Mouse (Mus musculus): ENCODE measurements around the gene Adamtsl5. TPM values are rescaled to one million over a fixed set of nuclear protein-coding genes. Genes with fewer than 3 reads are reported as not detected.

The Adamtsl5 gene
- polyA plus RNA-seq, 1 experiment from 2014 or later, result 0.65 TPM

- Histone ChIP-seq H3K9me3 (peaks cover 6% of the 10 kb centered on the region; the same call in 1 of the 2 replicates), H3K27me3 (replicated peaks; ENCODE audit: low read depth, poor library complexity, severe bottlenecking) (peaks cover 64% of the 10 kb centered on the region), H3K27ac (replicated peaks) (no peak overlapping the region), H3K4me3 (no peak overlapping the region), H3K4me1 (peaks cover 24% of the 10 kb centered on the region), H3K36me3 (replicated peaks) (no peaks in the 10 kb centered on the region)
- WGBS, result 91% methylated on average over 6 of the region's 6 CpGs
- no peak for DNase-seq (ENCODE audit: low spot score)
These were observed 20.2 kb upstream of the Adamtsl5 start for GRCm38 (mm10) chr10:80368392-80368791.

GRCm38 (mm10) chr10:80367954-80368353, 19.7 kb upstream of the Adamtsl5 start:
- no peak overlapping the region for H3K27ac ChIP-seq (replicated peaks)
- H3K9me3 ChIP-seq, result peaks cover 6% of the 10 kb centered on the region; the same call in 1 of the 2 replicates
- H3K4me3 ChIP-seq, result no peak overlapping the region
- peaks cover 24% of the 10 kb centered on the region for H3K4me1 ChIP-seq
- DNase-seq (ENCODE audit: low spot score), result no peak
- peaks cover 64% of the 10 kb centered on the region for H3K27me3 ChIP-seq (replicated peaks; ENCODE audit: low read depth, poor library complexity, severe bottlenecking)
- 74% methylated on average over 5 of the region's 5 CpGs for WGBS
- no peaks in the 10 kb centered on the region for H3K36me3 ChIP-seq (replicated peaks)

- Histone ChIP-seq H3K27ac (replicated peaks) (no peak overlapping the region), H3K9me3 (peaks cover 6% of the 10 kb centered on the region; the same call in 1 of the 2 replicates), H3K27me3 (replicated peaks; ENCODE audit: low read depth, poor library complexity, severe bottlenecking) (peaks cover 77% of the 10 kb centered on the region), H3K4me1 (peaks cover 7% of the 10 kb centered on the region), H3K36me3 (replicated peaks) (no peaks in the 10 kb centered on the region), H3K4me3 (no peak overlapping the region)
- DNase-seq (ENCODE audit: low spot score), result no peak
- WGBS, result 64% methylated on average over 6 of the region's 6 CpGs
These were observed 17.5 kb upstream of the Adamtsl5 start for GRCm38 (mm10) chr10:80365736-80366135.

GRCm38 (mm10) chr10:80363734-80364133, 15.5 kb upstream of the Adamtsl5 start:
- 48% methylated on average over 6 of the region's 6 CpGs for WGBS
- no peak overlapping the region; the same call in 1 of the 2 replicates for H3K4me3 ChIP-seq
- no peaks in the 10 kb centered on the region for H3K36me3 ChIP-seq (replicated peaks)
- peaks cover 5% of the 10 kb centered on the region; the same call in 1 of the 2 replicates for H3K9me3 ChIP-seq
- H3K4me1 ChIP-seq, result peaks cover 7% of the 10 kb centered on the region
- H3K27ac ChIP-seq (replicated peaks), result no peak overlapping the region
- H3K27me3 ChIP-seq (replicated peaks; ENCODE audit: low read depth, poor library complexity, severe bottlenecking), result peaks cover 95% of the 10 kb centered on the region
- no peak for DNase-seq (ENCODE audit: low spot score)

GRCm38 (mm10) chr10:80357994-80358639, 9.9 kb upstream of the Adamtsl5 start:
- peaks cover 100% of the 10 kb centered on the region for H3K27me3 ChIP-seq (replicated peaks; ENCODE audit: low read depth, poor library complexity, severe bottlenecking)
- H3K36me3 ChIP-seq (replicated peaks), result no peaks in the 10 kb centered on the region
- peak overlapping the region; percentile 45 for H3K4me3 ChIP-seq
- H3K9me3 ChIP-seq, result no peaks in the 10 kb centered on the region; the same call in 1 of the 2 replicates
- WGBS, result 7% methylated on average over 31 of the region's 31 CpGs
- no peak overlapping the region for H3K27ac ChIP-seq (replicated peaks)
- H3K4me1 ChIP-seq, result peaks cover 28% of the 10 kb centered on the region
- DNase-seq (ENCODE audit: low spot score), result peak; percentile 59

- no peak for DNase-seq (ENCODE audit: low spot score)
- H3K4me3 ChIP-seq, result peak overlapping the region; percentile 45
- no peak overlapping the region for H3K27ac ChIP-seq (replicated peaks)
- H3K4me1 ChIP-seq, result peaks cover 28% of the 10 kb centered on the region
- peaks cover 100% of the 10 kb centered on the region for H3K27me3 ChIP-seq (replicated peaks; ENCODE audit: low read depth, poor library complexity, severe bottlenecking)
- H3K36me3 ChIP-seq (replicated peaks), result no peaks in the 10 kb centered on the region
- 41% methylated on average over 7 of the region's 7 CpGs for WGBS
- no peaks in the 10 kb centered on the region; the same call in 1 of the 2 replicates for H3K9me3 ChIP-seq
These were observed 9.1 kb upstream of the Adamtsl5 start for GRCm38 (mm10) chr10:80357336-80357735.

- Histone ChIP-seq H3K27me3 (replicated peaks; ENCODE audit: low read depth, poor library complexity, severe bottlenecking) (peaks cover 100% of the 10 kb centered on the region), H3K4me1 (peaks cover 28% of the 10 kb centered on the region), H3K4me3 (peak overlapping the region; percentile 51), H3K27ac (replicated peaks) (no peak overlapping the region), H3K9me3 (no peaks in the 10 kb centered on the region), H3K36me3 (replicated peaks) (no peaks in the 10 kb centered on the region)
- 2% methylated on average over 34 of the region's 34 CpGs for WGBS
- no peak for DNase-seq (ENCODE audit: low spot score)
These were observed 8.5 kb upstream of the Adamtsl5 start for GRCm38 (mm10) chr10:80356737-80357136.

- no peak within 1 kb of the TSS for H3K27ac ChIP-seq (replicated peaks)
- H3K4me1 ChIP-seq, result peaks cover 28% of the 10 kb centered on the region
- DNase-seq (ENCODE audit: low spot score), result peak; percentile 51
- under 1% methylated on average over 53 of the region's 53 CpGs for WGBS
- no peaks in the 10 kb centered on the region for H3K36me3 ChIP-seq (replicated peaks)
- no peaks in the 10 kb centered on the region for H3K9me3 ChIP-seq
- H3K27me3 ChIP-seq (replicated peaks; ENCODE audit: low read depth, poor library complexity, severe bottlenecking), result peaks cover 100% of the 10 kb centered on the region
- peak within 1 kb of the TSS; percentile 51 for H3K4me3 ChIP-seq
These were observed 7.9 kb upstream of the Adamtsl5 start, which contains the start of gene Plk5 for GRCm38 (mm10) chr10:80356001-80356682. Gene Plk5 (plus strand): TSS chr10:80356459.

- peaks cover 100% of the 10 kb centered on the region for H3K27me3 ChIP-seq (replicated peaks; ENCODE audit: low read depth, poor library complexity, severe bottlenecking)
- 0 out of 2 replicates have a peak overlapping the region, but pooled peaks have one; percentile 51 for H3K4me3 ChIP-seq
- H3K9me3 ChIP-seq, result no peaks in the 10 kb centered on the region
- no peak for DNase-seq (ENCODE audit: low spot score)
- no peak overlapping the region for H3K27ac ChIP-seq (replicated peaks)
- peaks cover 30% of the 10 kb centered on the region for H3K4me1 ChIP-seq
- WGBS, result 7% methylated on average over 9 of the region's 9 CpGs
- H3K36me3 ChIP-seq (replicated peaks), result no peaks in the 10 kb centered on the region
These were observed 7.2 kb upstream of the Adamtsl5 start for GRCm38 (mm10) chr10:80355431-80355830.

- Histone ChIP-seq H3K27ac (replicated peaks) (no peak overlapping the region), H3K9me3 (no peaks in the 10 kb centered on the region), H3K4me1 (peaks cover 44% of the 10 kb centered on the region), H3K36me3 (replicated peaks) (no peaks in the 10 kb centered on the region), H3K4me3 (no peak overlapping the region), H3K27me3 (replicated peaks; ENCODE audit: low read depth, poor library complexity, severe bottlenecking) (peaks cover 100% of the 10 kb centered on the region)
- WGBS, result 68% methylated on average over 8 of the region's 8 CpGs
- no peak for DNase-seq (ENCODE audit: low spot score)
These were observed 4.5 kb upstream of the Adamtsl5 start for GRCm38 (mm10) chr10:80352727-80353126.

GRCm38 (mm10) chr10:80351896-80352295, 3.7 kb upstream of the Adamtsl5 start:
- WGBS, result 26% methylated on average over 11 of the region's 11 CpGs

GRCm38 (mm10) chr10:80350292-80350691, 2.1 kb upstream of the Adamtsl5 start:
- Histone ChIP-seq H3K36me3 (replicated peaks) (no peaks in the 10 kb centered on the region), H3K4me3 (peak overlapping the region; percentile 19; the same call in 1 of the 2 replicates), H3K27me3 (replicated peaks; ENCODE audit: low read depth, poor library complexity, severe bottlenecking) (peaks cover 100% of the 10 kb centered on the region), H3K9me3 (no peaks in the 10 kb centered on the region), H3K27ac (replicated peaks) (no peak overlapping the region), H3K4me1 (peaks cover 30% of the 10 kb centered on the region)
- 6% methylated on average over 7 of the region's 7 CpGs for WGBS
- peak; percentile 90 for DNase-seq (ENCODE audit: low spot score)

More at GRCm38 (mm10) chr10:80351896-80352295, 3.7 kb upstream of the Adamtsl5 start:
- no peaks in the 10 kb centered on the region for H3K36me3 ChIP-seq (replicated peaks)
- H3K4me3 ChIP-seq, result no peak overlapping the region
- H3K9me3 ChIP-seq, result no peaks in the 10 kb centered on the region
- H3K27ac ChIP-seq (replicated peaks), result no peak overlapping the region
- H3K27me3 ChIP-seq (replicated peaks; ENCODE audit: low read depth, poor library complexity, severe bottlenecking), result peaks cover 100% of the 10 kb centered on the region
- no peak for DNase-seq (ENCODE audit: low spot score)
- H3K4me1 ChIP-seq, result peaks cover 42% of the 10 kb centered on the region
